Mouse (Mus musculus): ENCODE data around the gene Acot7. TPM values are rescaled to one million over a fixed set of nuclear protein-coding genes. Genes with fewer than 3 reads are reported as not detected.
A peak's percentile ranks its signal among the peaks of the same experiment; 100 is the strongest.
"Not testable (repeated sequence)": the region's sequence is repeated elsewhere in the genome, so short reads cannot be mapped to it uniquely, and the experiment has no call there.

Gene Acot7
- polyA plus RNA-seq, 1 experiment from 2014 or later = 77.0 TPM

DNA sequence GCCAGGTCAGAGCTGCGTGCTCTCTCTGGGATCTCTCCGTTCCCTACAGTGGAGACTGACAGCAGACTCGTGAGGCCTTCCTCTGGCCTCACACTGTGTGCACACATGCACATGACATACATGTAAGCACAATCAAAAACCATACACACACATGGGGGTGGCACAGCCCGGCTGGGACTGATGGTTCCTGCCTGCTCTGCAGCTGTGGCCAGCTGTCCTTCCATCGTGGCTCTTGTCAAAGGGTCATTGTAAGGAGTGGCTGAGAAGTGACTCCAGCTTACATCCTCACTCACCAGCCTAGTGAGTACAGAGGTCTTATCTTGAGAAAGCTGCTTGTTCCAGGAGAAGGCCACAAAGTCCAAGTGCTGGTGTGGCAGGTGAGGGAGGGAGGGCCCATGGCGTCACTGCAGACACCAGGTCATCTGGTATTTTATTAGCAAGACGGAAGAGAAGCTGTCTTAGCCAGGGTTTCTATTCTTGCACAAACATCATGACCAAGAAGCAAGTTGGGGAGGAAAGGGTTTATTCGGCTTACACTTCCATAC is 37.0 kb downstream of the Acot7 start:
- Histone ChIP-seq H3K4me3 (replicated peaks) (no peak overlapping the region), H3K4me1 (peaks cover 9% of the 10 kb centered on the region), H3K36me3 (no peaks in the 10 kb centered on the region), H3K9ac (no peak overlapping the region), H3K9me3 (replicated peaks) (no peaks in the 10 kb centered on the region), H3K4me2 (replicated peaks) (no peak overlapping the region), H3K27me3 (no peaks in the 10 kb centered on the region), H3K27ac (replicated peaks) (no peak overlapping the region)
- WGBS = 79% methylated on average over 8 of the region's 8 CpGs
- ATAC-seq (ENCODE audit: insufficient number of reproducible peaks, low FRiP score, low TSS enrichment, low read depth) = no peak

GRCm38 (mm10) chr4:152219591-152219990 is 41.7 kb downstream of the Acot7 start:
- H3K4me1 ChIP-seq = peaks cover 24% of the 10 kb centered on the region
- no peak overlapping the region for H3K4me2 ChIP-seq (replicated peaks)
- no peak for ATAC-seq (ENCODE audit: insufficient number of reproducible peaks, low FRiP score, low TSS enrichment, low read depth)
- H3K9ac ChIP-seq = no peak overlapping the region
- no peaks in the 10 kb centered on the region for H3K36me3 ChIP-seq
- H3K27ac ChIP-seq (replicated peaks) = no peak overlapping the region
- WGBS = 93% methylated on average over 3 of the region's 3 CpGs
- no peak overlapping the region for H3K4me3 ChIP-seq (replicated peaks)
- H3K9me3 ChIP-seq (replicated peaks) = no peaks in the 10 kb centered on the region
- no peaks in the 10 kb centered on the region for H3K27me3 ChIP-seq

DNA sequence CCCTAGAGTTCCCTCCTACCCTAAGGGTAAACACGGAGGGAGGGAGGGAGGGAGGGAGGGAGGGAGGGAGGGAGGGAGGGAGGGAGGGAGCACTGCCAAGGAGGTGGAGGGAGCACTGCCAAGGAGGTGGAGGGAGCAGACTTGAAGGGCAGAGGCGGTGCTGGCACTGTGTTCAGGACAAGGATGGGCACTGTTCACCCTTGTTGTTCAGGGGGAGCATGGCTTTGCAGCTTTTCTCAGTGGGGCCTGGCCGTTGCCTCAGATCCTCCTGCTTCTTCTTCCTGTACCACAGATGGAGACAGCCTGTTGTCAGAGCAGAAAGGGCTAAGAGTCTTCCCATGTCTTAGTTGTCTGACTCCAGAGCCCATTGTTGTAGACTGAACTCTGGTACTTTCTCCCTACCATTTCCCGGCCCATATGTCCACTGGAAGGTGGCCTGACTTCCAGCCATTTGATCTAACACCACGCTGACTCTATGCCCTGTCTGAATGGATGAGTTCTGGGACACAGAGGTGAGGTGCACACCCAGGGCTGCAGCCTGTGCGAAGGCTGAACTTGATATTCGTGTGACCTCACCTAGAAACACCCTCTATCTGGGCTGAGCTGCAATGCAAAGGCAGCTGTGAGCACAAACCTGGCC is 43.0 kb downstream of the Acot7 start:
- Histone ChIP-seq H3K27ac (replicated peaks) (peak overlapping the region; percentile 71; the same call in 1 of the 2 replicates), H3K4me3 (replicated peaks) (no peak overlapping the region), H3K4me1 (peaks cover 23% of the 10 kb centered on the region), H3K9me3 (replicated peaks) (no peaks in the 10 kb centered on the region), H3K27me3 (no peaks in the 10 kb centered on the region), H3K36me3 (no peaks in the 10 kb centered on the region), H3K4me2 (replicated peaks) (no peak overlapping the region), H3K9ac (no peak overlapping the region)
- WGBS = 54% methylated on average over 7 of the region's 7 CpGs
- peak; percentile 8; the same call in 1 of the 2 replicates for ATAC-seq (ENCODE audit: insufficient number of reproducible peaks, low FRiP score, low TSS enrichment, low read depth)

DNA sequence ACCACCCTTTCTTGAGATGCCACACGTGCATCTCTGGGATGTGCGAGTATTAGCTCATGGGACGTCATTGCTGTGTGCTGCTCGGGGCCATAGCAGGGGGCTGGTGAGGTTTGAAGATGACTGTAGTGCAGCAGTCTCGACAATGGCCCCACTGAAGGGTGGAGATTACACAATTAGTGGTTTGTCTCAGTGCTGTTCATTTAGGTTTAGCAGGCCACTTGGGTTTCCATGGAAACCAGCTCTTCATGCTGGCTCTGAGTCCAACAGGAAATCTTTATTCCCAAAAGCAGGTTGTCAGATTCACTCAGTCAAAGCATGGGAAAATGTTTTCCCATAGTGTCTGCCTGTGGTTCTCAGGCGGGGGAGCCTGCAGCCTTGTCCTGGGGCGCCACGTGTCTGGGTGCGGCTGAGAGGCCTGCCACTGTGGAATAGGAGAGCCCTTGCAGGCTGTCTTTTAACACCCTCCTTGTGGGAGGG is 43.5 kb downstream of the Acot7 start:
- Histone ChIP-seq H3K4me1 (peaks cover 23% of the 10 kb centered on the region), H3K27me3 (no peaks in the 10 kb centered on the region), H3K9me3 (replicated peaks) (no peaks in the 10 kb centered on the region), H3K9ac (no peak overlapping the region), H3K27ac (replicated peaks) (peak overlapping the region; percentile 71; the same call in 1 of the 2 replicates), H3K36me3 (no peaks in the 10 kb centered on the region), H3K4me2 (replicated peaks) (no peak overlapping the region), H3K4me3 (replicated peaks) (no peak overlapping the region)
- 19% methylated on average over 9 of the region's 9 CpGs for WGBS
- peak; percentile 72 for ATAC-seq (ENCODE audit: insufficient number of reproducible peaks, low FRiP score, low TSS enrichment, low read depth)

DNA sequence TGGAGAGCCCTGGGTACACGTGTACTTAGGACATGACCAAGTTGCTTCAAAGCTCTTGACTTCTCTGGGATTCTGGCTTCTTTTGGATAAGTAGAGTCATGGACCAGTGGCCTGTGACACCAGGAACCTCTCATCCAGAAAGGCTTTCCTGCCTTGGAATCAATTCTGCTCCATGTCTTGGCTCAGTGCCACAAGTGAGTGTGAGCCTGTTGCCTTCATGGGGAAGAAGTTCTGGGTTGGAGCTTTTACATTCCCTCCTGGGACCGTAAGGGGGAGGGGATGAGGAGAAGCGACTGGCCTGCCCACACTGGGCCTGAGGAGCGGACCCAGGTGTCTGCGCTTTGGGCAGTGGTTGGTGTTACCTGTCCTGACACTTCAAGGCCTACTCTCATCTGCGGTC is 44.2 kb downstream of the Acot7 start:
- Histone ChIP-seq H3K9me3 (replicated peaks) (no peaks in the 10 kb centered on the region), H3K27me3 (no peaks in the 10 kb centered on the region), H3K36me3 (no peaks in the 10 kb centered on the region), H3K4me3 (replicated peaks) (no peak overlapping the region), H3K27ac (replicated peaks) (peak overlapping the region; percentile 71; the same call in 1 of the 2 replicates), H3K9ac (no peak overlapping the region), H3K4me2 (replicated peaks) (no peak overlapping the region), H3K4me1 (peaks cover 30% of the 10 kb centered on the region)
- 85% methylated on average over 6 of the region's 6 CpGs for WGBS
- no peak for ATAC-seq (ENCODE audit: insufficient number of reproducible peaks, low FRiP score, low TSS enrichment, low read depth)

DNA sequence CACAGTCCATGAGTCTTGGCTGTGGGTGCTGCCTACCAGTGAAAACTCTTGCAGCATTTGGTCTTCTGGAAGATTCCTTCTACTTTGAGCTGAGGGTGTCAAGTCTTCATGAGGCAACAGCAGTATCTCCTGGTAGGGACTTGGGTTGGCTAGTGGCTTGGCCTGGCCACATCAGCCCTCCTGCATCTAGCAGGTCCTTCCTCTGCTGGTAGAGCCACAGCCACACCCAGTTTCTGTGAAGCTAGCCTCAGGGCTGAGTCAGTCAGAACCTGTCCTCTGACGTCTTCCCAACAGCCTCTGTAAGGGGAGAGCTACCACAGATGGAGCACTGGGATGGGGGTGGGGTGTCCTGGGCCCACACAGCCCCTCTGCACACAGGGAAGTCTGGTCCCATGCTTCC is 44.6 kb downstream of the Acot7 start:
- WGBS = 34% methylated on average over 1 of the region's 1 CpGs
- no peaks in the 10 kb centered on the region for H3K9me3 ChIP-seq (replicated peaks)
- no peak for ATAC-seq (ENCODE audit: insufficient number of reproducible peaks, low FRiP score, low TSS enrichment, low read depth)
- no peak overlapping the region for H3K9ac ChIP-seq
- H3K27me3 ChIP-seq = no peaks in the 10 kb centered on the region
- no peak overlapping the region for H3K4me3 ChIP-seq (replicated peaks)
- H3K4me1 ChIP-seq = peaks cover 31% of the 10 kb centered on the region
- no peak overlapping the region for H3K4me2 ChIP-seq (replicated peaks)
- H3K36me3 ChIP-seq = no peaks in the 10 kb centered on the region
- H3K27ac ChIP-seq (replicated peaks) = 0 out of 2 replicates have a peak overlapping the region, but pooled peaks have one; percentile 71

- no peaks in the 10 kb centered on the region for H3K27me3 ChIP-seq
- no peak overlapping the region for H3K27ac ChIP-seq (replicated peaks)
- WGBS = 74% methylated on average over 5 of the region's 5 CpGs
- H3K9me3 ChIP-seq (replicated peaks) = no peaks in the 10 kb centered on the region
- no peak overlapping the region for H3K4me3 ChIP-seq (replicated peaks)
- H3K4me2 ChIP-seq (replicated peaks) = no peak overlapping the region
- no peaks in the 10 kb centered on the region for H3K36me3 ChIP-seq
- H3K9ac ChIP-seq = no peak overlapping the region
- H3K4me1 ChIP-seq = peaks cover 41% of the 10 kb centered on the region
- ATAC-seq (ENCODE audit: insufficient number of reproducible peaks, low FRiP score, low TSS enrichment, low read depth) = no peak
These were observed 46.2 kb downstream of the Acot7 start for GRCm38 (mm10) chr4:152224156-152224555.

DNA sequence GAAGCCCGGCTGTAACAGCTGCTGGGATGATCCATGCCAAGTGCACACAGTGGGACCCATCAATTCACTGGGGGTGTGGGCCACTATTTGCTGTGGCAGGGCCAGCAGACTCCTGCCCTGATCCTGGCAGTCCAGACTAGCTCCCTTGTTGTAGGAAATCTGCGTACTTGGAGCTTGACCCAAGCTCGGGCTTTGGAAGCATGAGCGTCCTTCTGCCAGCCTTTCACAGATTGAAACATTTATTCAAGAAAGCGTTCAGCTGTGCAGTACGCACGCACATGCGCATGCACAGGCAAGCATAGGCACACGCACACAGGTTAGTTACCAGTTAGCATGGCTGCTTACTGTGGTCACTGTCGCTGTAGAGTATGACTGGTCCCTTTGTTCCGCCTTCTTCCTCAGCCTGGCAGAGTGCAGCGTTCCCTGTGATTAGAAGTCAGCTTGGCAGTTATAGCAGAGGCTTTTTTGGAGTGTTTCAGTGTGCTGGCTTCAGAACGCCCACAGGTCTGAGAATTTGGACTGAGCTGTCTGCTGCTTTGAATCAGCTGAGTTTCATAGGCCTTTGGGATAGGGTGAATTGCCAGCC is 49.1 kb downstream of the Acot7 start:
- H3K4me2 ChIP-seq (replicated peaks) = 0 out of 2 replicates have a peak overlapping the region, but pooled peaks have one; percentile 4
- H3K4me1 ChIP-seq = peaks cover 28% of the 10 kb centered on the region
- peak overlapping the region; percentile 65 for H3K27ac ChIP-seq (replicated peaks)
- H3K4me3 ChIP-seq (replicated peaks) = no peak overlapping the region
- H3K36me3 ChIP-seq = no peaks in the 10 kb centered on the region
- no peaks in the 10 kb centered on the region for H3K9me3 ChIP-seq (replicated peaks)
- ATAC-seq (ENCODE audit: insufficient number of reproducible peaks, low FRiP score, low TSS enrichment, low read depth) = no peak
- H3K27me3 ChIP-seq = no peaks in the 10 kb centered on the region
- WGBS = 58% methylated on average over 13 of the region's 13 CpGs
- H3K9ac ChIP-seq = no peak overlapping the region

DNA sequence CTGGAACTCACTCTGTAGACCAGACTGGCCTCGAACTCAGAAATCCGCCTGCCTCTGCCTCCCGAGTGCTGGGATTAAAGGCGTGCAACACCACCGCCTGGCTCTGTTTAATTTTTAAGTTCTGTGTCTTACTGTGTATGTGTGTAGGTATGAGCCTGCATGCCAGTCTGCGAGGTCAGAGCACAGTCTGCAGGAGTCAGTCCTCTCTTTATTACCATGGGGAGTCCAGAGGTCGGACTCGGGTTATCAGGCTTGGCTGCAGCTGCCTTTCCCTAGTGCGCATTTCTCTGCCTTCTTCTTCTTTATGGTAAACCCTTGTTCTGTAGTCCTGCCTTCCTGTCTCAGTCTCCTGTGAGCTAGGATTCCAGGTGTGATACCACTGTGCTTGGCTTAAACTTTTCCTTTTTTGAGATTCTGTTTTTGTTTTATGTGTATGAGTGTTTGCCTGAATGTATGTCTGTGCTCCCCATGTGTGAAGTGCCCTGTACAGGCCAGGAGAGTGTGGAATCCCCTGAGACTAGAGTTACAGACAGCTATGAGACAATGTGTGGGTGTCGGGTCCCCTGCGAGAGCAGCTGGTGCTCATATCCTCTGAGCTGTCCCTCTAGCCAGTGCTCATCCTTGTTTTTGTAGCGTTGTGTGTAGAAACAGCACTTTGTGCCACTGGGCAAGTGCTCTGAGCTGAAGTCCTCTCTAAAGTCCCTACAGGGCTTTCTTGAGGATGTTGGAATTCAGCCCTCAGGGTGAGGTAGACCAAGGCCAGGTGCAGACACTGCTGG is 50.0 kb downstream of the Acot7 start:
- no peaks in the 10 kb centered on the region for H3K9me3 ChIP-seq (replicated peaks)
- ATAC-seq (ENCODE audit: insufficient number of reproducible peaks, low FRiP score, low TSS enrichment, low read depth) = no peak
- no peak overlapping the region for H3K4me3 ChIP-seq (replicated peaks)
- 0 out of 2 replicates have a peak overlapping the region, but pooled peaks have one; percentile 8 for H3K27ac ChIP-seq (replicated peaks)
- H3K9ac ChIP-seq = no peak overlapping the region
- WGBS = 77% methylated on average over 12 of the region's 12 CpGs
- no peak overlapping the region for H3K4me2 ChIP-seq (replicated peaks)
- H3K36me3 ChIP-seq = no peaks in the 10 kb centered on the region
- peaks cover 19% of the 10 kb centered on the region; the same call in 1 of the 2 replicates for H3K4me1 ChIP-seq
- H3K27me3 ChIP-seq = no peaks in the 10 kb centered on the region

GRCm38 (mm10) chr4:152230331-152230730 is 52.4 kb downstream of the Acot7 start:
- ATAC-seq (ENCODE audit: insufficient number of reproducible peaks, low FRiP score, low TSS enrichment, low read depth); H3K9ac ChIP-seq; H3K27me3 ChIP-seq; H3K4me2 ChIP-seq (replicated peaks); H3K9me3 ChIP-seq (replicated peaks); H3K4me3 ChIP-seq (replicated peaks); H3K27ac ChIP-seq (replicated peaks); H3K36me3 ChIP-seq: not testable (repeated sequence)
- 27% methylated on average over 4 of the region's 4 CpGs for WGBS
- peaks cover 18% of the 10 kb centered on the region; the same call in 1 of the 2 replicates for H3K4me1 ChIP-seq

- no peak for ATAC-seq (ENCODE audit: insufficient number of reproducible peaks, low FRiP score, low TSS enrichment, low read depth)
- WGBS = 78% methylated on average over 7 of the region's 7 CpGs
These were observed 53.4 kb downstream of the Acot7 start for GRCm38 (mm10) chr4:152231326-152231725.

More at GRCm38 (mm10) chr4:152231326-152231725, 53.4 kb downstream of the Acot7 start:
- no peaks in the 10 kb centered on the region for H3K9me3 ChIP-seq (replicated peaks)
- H3K4me3 ChIP-seq (replicated peaks) = no peak overlapping the region
- no peak overlapping the region for H3K4me2 ChIP-seq (replicated peaks)
- no peak overlapping the region for H3K27ac ChIP-seq (replicated peaks)
- H3K27me3 ChIP-seq = no peaks in the 10 kb centered on the region
- H3K9ac ChIP-seq = no peak overlapping the region
- peaks cover 18% of the 10 kb centered on the region; the same call in 1 of the 2 replicates for H3K4me1 ChIP-seq
- no peaks in the 10 kb centered on the region for H3K36me3 ChIP-seq
